8 mouse cellular contexts compared by ENCODE assay signal in the genomic region with DNA sequence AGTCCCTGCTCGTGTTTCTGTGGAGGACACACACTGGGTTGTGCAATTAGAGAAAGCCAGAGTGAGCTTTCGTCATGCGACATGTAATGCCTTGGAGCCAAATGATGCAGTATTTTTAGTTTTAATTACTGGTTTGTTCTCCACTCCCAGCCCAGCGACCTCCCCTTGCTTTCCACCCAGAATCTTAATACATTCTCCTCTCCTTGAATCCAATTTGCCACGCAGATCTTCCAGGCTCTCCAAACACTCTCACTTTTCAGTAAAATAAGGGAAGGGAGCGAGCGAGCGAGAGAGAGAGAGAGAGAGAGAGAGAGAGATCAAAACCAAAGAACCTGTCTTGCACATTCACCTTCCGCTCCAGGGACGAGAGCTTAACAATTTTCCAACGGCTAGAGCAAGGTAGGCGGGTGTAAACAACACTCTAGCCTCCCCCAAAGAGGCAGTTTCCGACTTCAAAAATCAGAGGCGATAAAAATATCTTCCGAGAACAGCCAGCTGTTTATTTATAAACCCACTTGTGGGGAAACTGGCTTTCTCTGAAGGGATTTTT. TPM values are rescaled to one million over a fixed set of nuclear protein-coding genes. Genes with fewer than 3 reads are reported as not detected.
DNase-seq lines count a peak whose midpoint lies in the region; ATAC-seq and TF ChIP-seq lines count a peak whose summit lies in the region.

No protein-coding gene starts in this region.

- H3K4me3 ChIP-seq in embryonic facial prominence, embryonic 12.5 days, result peak overlapping the region; percentile 18; the same call in 1 of the 2 replicates
- H3K4me3 ChIP-seq in hindbrain, embryonic 13.5 days, result peak overlapping the region; percentile 33
- H3K4me3 ChIP-seq in limb, embryonic 14.5 days (replicated peaks; ENCODE audit: low read length), result peak overlapping the region; percentile 38
- H3K4me3 ChIP-seq in midbrain, postnatal 0 days (ENCODE audit: low read depth, low read length), result peak overlapping the region; percentile 21

- peaks cover 9% of the 10 kb centered on the region; the same call in 1 of the 2 replicates for H3K36me3 ChIP-seq in embryonic facial prominence, embryonic 12.5 days
- H3K36me3 ChIP-seq in hindbrain, embryonic 13.5 days, result no peaks in the 10 kb centered on the region; the same call in 1 of the 2 replicates
- no peaks in the 10 kb centered on the region for H3K36me3 ChIP-seq in limb, embryonic 14.5 days (ENCODE audit: control insufficient read depth, insufficient read depth, low read length)
- no peaks in the 10 kb centered on the region for H3K36me3 ChIP-seq in midbrain, postnatal 0 days (ENCODE audit: insufficient read depth, low read length)

- ATAC-seq in embryonic facial prominence, embryonic 12.5 days (ENCODE audit: insufficient number of reproducible peaks, insufficient read depth, low FRiP score, low TSS enrichment), result no peak
- no peak for ATAC-seq in hindbrain, embryonic 13.5 days (ENCODE audit: low FRiP score)
- 0 out of 2 replicates have a peak, but pooled peaks have one; percentile 1 for ATAC-seq in limb, embryonic 14.5 days (ENCODE audit: low FRiP score, low read depth)
- ATAC-seq in midbrain, postnatal 0 days (ENCODE audit: low FRiP score), result peak; percentile 26; the same call in 1 of the 2 replicates

- H3K4me1 ChIP-seq in embryonic facial prominence, embryonic 12.5 days, result peaks cover 31% of the 10 kb centered on the region
- H3K4me1 ChIP-seq in hindbrain, embryonic 13.5 days (replicated peaks), result peaks cover 38% of the 10 kb centered on the region
- H3K4me1 ChIP-seq in limb, embryonic 14.5 days (ENCODE audit: control insufficient read depth, insufficient read depth, low read length), result peaks cover 33% of the 10 kb centered on the region
- H3K4me1 ChIP-seq in midbrain, postnatal 0 days (ENCODE audit: insufficient read depth, low read length), result peaks cover 9% of the 10 kb centered on the region

- H3K4me2 ChIP-seq in embryonic facial prominence, embryonic 12.5 days (replicated peaks), result peak overlapping the region; percentile 49
- peak overlapping the region; percentile 56 for H3K4me2 ChIP-seq in hindbrain, embryonic 13.5 days
- H3K4me2 ChIP-seq in limb, embryonic 14.5 days (replicated peaks; ENCODE audit: low read depth, low read length, severe bottlenecking), result peak overlapping the region; percentile 82
- H3K4me2 ChIP-seq in midbrain, postnatal 0 days (ENCODE audit: low read depth, low read length, poor library complexity, severe bottlenecking), result peak overlapping the region; percentile 49

- intact Hi-C loops in gastrocnemius, postnatal 36 days (cut with DNase I), result loop anchor here (2.0 to 10.0 kb wide), 4 partner anchors 196 to 542 kb away; no protein-coding TSS in a partner anchor

- no peaks in the 10 kb centered on the region for H3K27me3 ChIP-seq in embryonic facial prominence, embryonic 12.5 days
- H3K27me3 ChIP-seq in hindbrain, embryonic 13.5 days, result no peaks in the 10 kb centered on the region
- no peaks in the 10 kb centered on the region for H3K27me3 ChIP-seq in limb, embryonic 14.5 days (ENCODE audit: control insufficient read depth, insufficient read depth, low read length)
- H3K27me3 ChIP-seq in midbrain, postnatal 0 days (ENCODE audit: insufficient read depth, low read length), result no peaks in the 10 kb centered on the region

- H3K9me3 ChIP-seq in embryonic facial prominence, embryonic 12.5 days, result no peaks in the 10 kb centered on the region
- no peaks in the 10 kb centered on the region for H3K9me3 ChIP-seq in hindbrain, embryonic 13.5 days
- H3K9me3 ChIP-seq in limb, embryonic 14.5 days (ENCODE audit: control insufficient read depth, low read length), result 0 out of 2 replicates have a peak, but pooled peaks cover 3% of the 10 kb centered on the region
- H3K9me3 ChIP-seq in midbrain, postnatal 0 days (ENCODE audit: low read length), result no peaks in the 10 kb centered on the region

- 17% methylated on average over 15 of the region's 15 CpGs for WGBS in embryonic facial prominence, embryonic 12.5 days
- 25% methylated on average over 15 of the region's 15 CpGs for WGBS in hindbrain, embryonic 13.5 days
- 8% methylated on average over 15 of the region's 15 CpGs for WGBS in limb, embryonic 14.5 days
- 5% methylated on average over 15 of the region's 15 CpGs for WGBS in midbrain, postnatal 0 days

- TF ChIP-seq CTCF in midbrain, postnatal 0 days (IDR thresholded peaks at IDR 0.05), result no peak

- H3K27ac ChIP-seq in embryonic facial prominence, embryonic 12.5 days, result peak overlapping the region; percentile 91
- peak overlapping the region; percentile 96 for H3K27ac ChIP-seq in hindbrain, embryonic 13.5 days
- H3K27ac ChIP-seq in limb, embryonic 14.5 days (replicated peaks; ENCODE audit: low read depth, low read length), result no peak overlapping the region
- peak overlapping the region; percentile 89 for H3K27ac ChIP-seq in midbrain, postnatal 0 days (ENCODE audit: low read depth, low read length)

- H3K9ac ChIP-seq in embryonic facial prominence, embryonic 12.5 days, result 0 out of 2 replicates have a peak overlapping the region, but pooled peaks have one; percentile 20
- peak overlapping the region; percentile 69 for H3K9ac ChIP-seq in hindbrain, embryonic 13.5 days
- H3K9ac ChIP-seq in limb, embryonic 14.5 days (ENCODE audit: low read depth, low read length, severe bottlenecking), result no peak overlapping the region
- peak overlapping the region; percentile 52 for H3K9ac ChIP-seq in midbrain, postnatal 0 days (replicated peaks; ENCODE audit: low read length, poor library complexity, severe bottlenecking)

- peak; percentile 6 to 33 for DNase-seq in layer of hippocampus, adult 18-20 months (ENCODE audit: low spot score in 2 of 2)
- DNase-seq in layer of hippocampus, postnatal 25 days (ENCODE audit: extremely low spot score in 1 of 2, low spot score in 1 of 2), result no peak
- peak; percentile 26 for DNase-seq in limb, embryonic 14.5 days (ENCODE audit: low spot score)
- peak; percentile 56 for DNase-seq in midbrain, postnatal 0 days (ENCODE audit: low spot score)
- DNase-seq in gastrocnemius, postnatal 36 days, result no peak
- DNase-seq in adrenal gland, postnatal 25 days, result no peak

- no peak for TF ChIP-seq POLR2A in limb, embryonic 14.5 days (IDR thresholded peaks at IDR 0.05; ENCODE audit: borderline replicate concordance, extremely low read depth, insufficient read depth, insufficient read length)

RNA-seq across cellular contexts. Expression of a gene that starts 40.6 kb away (rescaled TPM):
- not detected for total RNA-seq in layer of hippocampus, adult 18-20 months (2021)
- not detected for total RNA-seq in layer of hippocampus, postnatal 25 days (2021)
- polyA plus RNA-seq in embryonic facial prominence, embryonic 12.5 days (2016; fragmentation: Nextera tagmentation; extraction: Ambion mirVana), result 1.3 and 1.7 TPM in 2 replicates
- polyA plus RNA-seq in hindbrain, embryonic 13.5 days (2015; fragmentation: Nextera tagmentation; extraction: Ambion mirVana), result 0.49 and 0.64 TPM in 2 replicates
- polyA plus RNA-seq in limb, embryonic 14.5 days (2012; rRNA removed), result 0.54 and 0.99 TPM in 2 replicates
- polyA plus RNA-seq in limb, embryonic 14.5 days (2014; fragmentation: Nextera tagmentation; extraction: Ambion mirVana), result 2.5 and 6.0 TPM in 2 replicates
- 0.16 TPM in 1 of 2 replicates, not detected in the other for total RNA-seq in midbrain, postnatal 0 days (2014; rRNA removed)
- polyA plus RNA-seq in midbrain, postnatal 0 days (2015; fragmentation: Nextera tagmentation; extraction: Ambion mirVana), result 0.58 and 1.3 TPM in 2 replicates
- total RNA-seq in gastrocnemius, postnatal 36 days (2021), result under 1 TPM; 0.22 to 0.61 TPM
- 220 and 309 TPM in 2 replicates for total RNA-seq in adrenal gland, postnatal 25 days (2021)

Comparison
In these comparisons a context has a peak if more than half of its experiments do, and no peak if none do; other contexts are left out.
1. DNase-seq: peak in layer of hippocampus, adult 18-20 months (2 of 2), limb, embryonic 14.5 days (single experiment) and midbrain, postnatal 0 days (single experiment); none in layer of hippocampus, postnatal 25 days (0 of 2), gastrocnemius, postnatal 36 days (0 of 2) and adrenal gland, postnatal 25 days (single experiment).
2. ATAC-seq: peak in limb, embryonic 14.5 days (single experiment) and midbrain, postnatal 0 days (single experiment); none in embryonic facial prominence, embryonic 12.5 days (single experiment) and hindbrain, embryonic 13.5 days (single experiment).
3. RNA of a gene that starts 40.6 kb away (total RNA-seq): 220 to 309 TPM in adrenal gland, postnatal 25 days; 0.22 to 0.61 TPM in gastrocnemius, postnatal 36 days, not detected in layer of hippocampus, adult 18-20 months, 0.16 TPM in midbrain, postnatal 0 days and not detected in layer of hippocampus, postnatal 25 days; every median in the first group is over 100 times any median in the second.
4. Peak in every context shown above with its lines, with median percentiles within 50 percentile points of each other: H3K4me2 ChIP-seq and H3K4me3 ChIP-seq.